Comparison of ENCODE assay signal across 8 mouse cellular contexts in the genomic region with DNA sequence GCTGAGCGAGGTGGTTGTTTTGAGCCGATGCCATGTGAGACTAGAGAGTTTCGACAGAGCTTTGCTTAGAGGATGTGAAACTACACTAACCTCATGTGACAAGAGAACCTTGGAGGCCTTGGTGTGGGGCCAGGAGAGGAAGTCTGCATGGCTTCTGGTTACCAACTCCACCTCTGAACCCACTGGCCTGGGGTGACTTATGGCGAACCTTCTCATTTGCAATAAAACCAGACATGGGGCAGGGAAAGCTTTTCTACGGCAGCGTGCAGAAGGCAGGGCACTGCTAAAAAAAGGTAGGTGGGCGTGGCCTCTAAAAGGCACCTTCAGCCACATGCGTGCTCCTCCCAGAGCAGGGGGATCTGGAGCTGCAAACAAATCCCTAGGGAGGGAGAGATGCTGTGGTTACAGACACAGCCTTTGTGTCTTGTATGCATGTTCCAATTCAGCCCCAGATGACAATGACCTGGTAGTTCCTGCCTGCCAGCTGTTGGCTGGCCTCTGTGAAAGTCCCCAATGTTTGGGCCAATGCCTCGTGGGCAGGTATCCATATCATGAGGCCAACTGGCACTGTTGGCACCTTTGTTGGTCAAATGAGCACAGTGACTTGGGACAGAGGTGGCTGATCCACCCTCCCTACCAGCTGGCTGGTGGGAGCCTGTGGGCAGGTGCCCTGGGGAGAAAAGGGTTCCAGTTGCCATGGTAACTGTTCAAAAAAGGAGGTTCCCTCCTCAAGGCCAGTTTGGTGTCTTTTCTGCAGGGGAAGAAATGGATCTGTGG.
A peak's percentile ranks its signal among the peaks of the same experiment; 100 is the strongest.
DNase-seq lines count a peak whose midpoint lies in the region; ATAC-seq and TF ChIP-seq lines count a peak whose summit lies in the region.

No protein-coding gene starts in this region.

- no peaks in the 10 kb centered on the region for H3K4me1 ChIP-seq in forebrain, postnatal 0 days (ENCODE audit: insufficient read depth)
- peaks cover 5% of the 10 kb centered on the region for H3K4me1 ChIP-seq in forebrain, embryonic 16.5 days (replicated peaks; ENCODE audit: control insufficient read depth, insufficient read depth, low read length)

- H3K27me3 ChIP-seq in forebrain, postnatal 0 days (ENCODE audit: insufficient read depth, low read length) = no peaks in the 10 kb centered on the region
- no peaks in the 10 kb centered on the region for H3K27me3 ChIP-seq in forebrain, embryonic 16.5 days (replicated peaks; ENCODE audit: control insufficient read depth, insufficient read depth, low read length)

- H3K9ac ChIP-seq in forebrain, postnatal 0 days = no peak overlapping the region
- no peak overlapping the region for H3K9ac ChIP-seq in forebrain, embryonic 16.5 days (replicated peaks; ENCODE audit: low read depth, low read length)

- no peak overlapping the region for H3K4me2 ChIP-seq in forebrain, postnatal 0 days (ENCODE audit: low read depth)
- H3K4me2 ChIP-seq in forebrain, embryonic 16.5 days (ENCODE audit: low read length) = no peak overlapping the region

- DNase-seq in forebrain, postnatal 0 days = peak; percentile 30
- DNase-seq in gastrocnemius, adult 8-10 months (ENCODE audit: low spot score in 2 of 2) = peak; percentile 17 to 43
- DNase-seq in left cerebral cortex, postnatal 4 days = peak; percentile 90
- peak; percentile 35 for DNase-seq in ovary, postnatal 36 days (ENCODE audit: low spot score)
- DNase-seq in thymus, postnatal 4 days = peak; percentile 51

- WGBS in forebrain, postnatal 0 days = 68% methylated on average over 9 of the region's 9 CpGs
- 73% methylated on average over 9 of the region's 9 CpGs for WGBS in forebrain, embryonic 16.5 days

- ATAC-seq in forebrain, postnatal 0 days = no peak; the same call in 1 of the 2 replicates
- ATAC-seq in forebrain, embryonic 16.5 days = no peak
- peak; percentile 84 for ATAC-seq in activated CD4-positive, CD25-positive, alpha-beta regulatory T cell, adult 4 months
- ATAC-seq in inflammation-experienced regulatory T-cells, adult 6 months = peak; percentile 85

- no peak overlapping the region for H3K4me3 ChIP-seq in forebrain, postnatal 0 days (ENCODE audit: low read depth, low read length)
- H3K4me3 ChIP-seq in forebrain, embryonic 16.5 days (replicated peaks; ENCODE audit: low read length) = no peak overlapping the region

- H3K9me3 ChIP-seq in forebrain, postnatal 0 days (ENCODE audit: low read length) = no peaks in the 10 kb centered on the region
- no peaks in the 10 kb centered on the region for H3K9me3 ChIP-seq in forebrain, embryonic 16.5 days (ENCODE audit: control insufficient read depth, low read length)

- intact Hi-C loops in left cerebral cortex, postnatal 4 days (cut with DNase I) = no loop called here

- no peaks in the 10 kb centered on the region for H3K36me3 ChIP-seq in forebrain, postnatal 0 days (ENCODE audit: insufficient read depth)
- no peaks in the 10 kb centered on the region for H3K36me3 ChIP-seq in forebrain, embryonic 16.5 days (ENCODE audit: control insufficient read depth, insufficient read depth)

- TF ChIP-seq CTCF in forebrain, postnatal 0 days (IDR thresholded peaks at IDR 0.05; ENCODE audit: low read depth) = no peak

- H3K27ac ChIP-seq in forebrain, postnatal 0 days (ENCODE audit: low read depth, low read length) = no peak overlapping the region
- H3K27ac ChIP-seq in forebrain, embryonic 16.5 days (ENCODE audit: low read length) = no peak overlapping the region

Comparison
In these comparisons a context has a peak if more than half of its experiments do, and no peak if none do; other contexts are left out.
1. ATAC-seq: peak in activated CD4-positive, CD25-positive, alpha-beta regulatory T cell, adult 4 months (single experiment) and inflammation-experienced regulatory T-cells, adult 6 months (single experiment); none in forebrain, postnatal 0 days (single experiment) and forebrain, embryonic 16.5 days (single experiment).
2. DNase-seq: peak in every context shown above with its lines; median percentile 90 in left cerebral cortex, postnatal 4 days; 51 in thymus, postnatal 4 days; 35 in ovary, postnatal 36 days; 30 in forebrain, postnatal 0 days; 30 in gastrocnemius, adult 8-10 months.